Mouse (Mus musculus) G1E (cell line): ENCODE measurements at regions not wholly inside any gene's neighbourhood (a gene's known extent, or its start where the extent isn't known, plus 50 kb on each side); places are given as distances from the start of the nearest gene placed in this dataset.

ENCODE experiments used
- CTCF ChIP-seq: IDR thresholded peaks from 2 replicates; pipeline ENCODE4 v1.5.1; 2012; ENCODE audit warnings: low read depth, low read length, inconsistent platforms, mixed read lengths
- GATA1 ChIP-seq: IDR thresholded peaks from 2 replicates; pipeline ENCODE4 v1.6.1; 2012; ENCODE audit warnings: borderline replicate concordance, low read length, inconsistent platforms, mixed read lengths
- POLR2AphosphoS5 ChIP-seq: IDR thresholded peaks from 2 replicates; pipeline ENCODE4 v1.6.1; 2012; ENCODE audit warnings: low read depth, low read length, inconsistent platforms; ENCODE audit not compliant: insufficient replicate concordance

- no peak for TF ChIP-seq GATA1
- no peak for TF ChIP-seq CTCF
- no peak for TF ChIP-seq POLR2AphosphoS5
Observed at GRCm38 (mm10) chr11:24333111-24333510, 255.3 kb downstream of the Bcl11a start.
